Mouse (Mus musculus): ENCODE data around the gene E2f2.

- TF ChIP-seq CEBPB (IDR thresholded peaks at IDR 0.05; ENCODE audit: insufficient read depth, poor library complexity, severe bottlenecking) (peak; percentile 72; the same call in 1 of the 2 replicates), REST (IDR thresholded peaks at IDR 0.05; ENCODE audit: insufficient read depth, insufficient read length) (no peak), POLR2A (IDR thresholded peaks at IDR 0.05; ENCODE audit: insufficient read length, low read depth) (peak; percentile 67), MYOD1 (IDR thresholded peaks at IDR 0.05; ENCODE audit: control insufficient read depth in 1 of 3, insufficient read length in 2 of 3, low read depth in 2 of 3) (peak; percentile 75 to 89 (median 88)), SRF (IDR thresholded peaks at IDR 0.05; ENCODE audit: control insufficient read depth, insufficient read length, low read depth) (no peak), E2F4 (IDR thresholded peaks at IDR 0.05; ENCODE audit: insufficient read depth) (peak; percentile 35), TCF12 (IDR thresholded peaks at IDR 0.05; ENCODE audit: insufficient read depth, poor library complexity, severe bottlenecking) (peak; percentile 89), USF1 (IDR thresholded peaks at IDR 0.05; ENCODE audit: low read depth) (no peak), POLR2AphosphoS2 (IDR thresholded peaks at IDR 0.05; ENCODE audit: insufficient read length, low read depth) (peak; percentile 64), MAX (IDR thresholded peaks at IDR 0.05; ENCODE audit: low read depth) (no peak), MYOG (IDR thresholded peaks at IDR 0.05; ENCODE audit: control insufficient read depth in 1 of 3, insufficient read depth in 1 of 3, insufficient read length in 2 of 3, low read depth in 2 of 3) (peak; percentile 78 to 89 (median 86))
These were observed 5.6 kb downstream of the E2f2 start for GRCm38 (mm10) chr4:136177612-136178474.

All from myocyte (in vitro differentiated cells).